Mouse (Mus musculus) spleen, adult 18-20 months (tissue): ENCODE measurements around the gene Zmynd8.

ENCODE experiments used
- DNase-seq, 2 experiments: peaks; one replicate each; pipeline ENCODE4 v3.0.0; 2022; ENCODE audit warnings: mixed read lengths in 2 of 2

Zmynd8 gene

GRCm38 (mm10) chr2:165896171-165896570 is 2.6 kb downstream of the Zmynd8 start:
- DNase-seq, result no peak

- DNase-seq, result no peak
These were observed 3.1 kb downstream of the Zmynd8 start for GRCm38 (mm10) chr2:165895687-165896086.

- DNase-seq, result no peak
These were observed 4.3 kb downstream of the Zmynd8 start for GRCm38 (mm10) chr2:165894533-165894932.

- no peak for DNase-seq
These were observed 5.6 kb downstream of the Zmynd8 start for GRCm38 (mm10) chr2:165893232-165893631.

- no peak for DNase-seq
These were observed 6.2 kb downstream of the Zmynd8 start for GRCm38 (mm10) chr2:165892626-165893025.

- DNase-seq, result peak in 1 of 2 experiments; percentile 40
These were observed 8.4 kb downstream of the Zmynd8 start for GRCm38 (mm10) chr2:165890401-165890800.

GRCm38 (mm10) chr2:165889874-165890273 is 8.9 kb downstream of the Zmynd8 start:
- no peak for DNase-seq

GRCm38 (mm10) chr2:165889266-165889665 is 9.6 kb downstream of the Zmynd8 start:
- no peak for DNase-seq

GRCm38 (mm10) chr2:165888813-165889221 is 10.0 kb downstream of the Zmynd8 start:
- peak; percentile 40 to 57 for DNase-seq

GRCm38 (mm10) chr2:165888396-165888795 is 10.4 kb downstream of the Zmynd8 start:
- peak; percentile 48 to 54 for DNase-seq

GRCm38 (mm10) chr2:165886857-165887628 is 11.8 kb downstream of the Zmynd8 start:
- no peak for DNase-seq

- no peak for DNase-seq
These were observed 12.3 kb downstream of the Zmynd8 start for GRCm38 (mm10) chr2:165886482-165886856.

- DNase-seq, result no peak
These were observed 12.9 kb downstream of the Zmynd8 start for GRCm38 (mm10) chr2:165885951-165886320.

- DNase-seq, result peak; percentile 56 to 71
These were observed 13.4 kb downstream of the Zmynd8 start for GRCm38 (mm10) chr2:165885225-165885950.

- peak; percentile 96 to 98 for DNase-seq
These were observed 14.1 kb downstream of the Zmynd8 start for GRCm38 (mm10) chr2:165884577-165885224.

GRCm38 (mm10) chr2:165883846-165884576 is 14.8 kb downstream of the Zmynd8 start:
- peak; percentile 49 to 51 for DNase-seq

GRCm38 (mm10) chr2:165883006-165883405 is 15.8 kb downstream of the Zmynd8 start:
- no peak for DNase-seq

GRCm38 (mm10) chr2:165881585-165882431 is 17.0 kb downstream of the Zmynd8 start:
- DNase-seq, result no peak

GRCm38 (mm10) chr2:165881220-165881584 is 17.6 kb downstream of the Zmynd8 start:
- DNase-seq, result no peak

- DNase-seq, result no peak
These were observed 18.2 kb downstream of the Zmynd8 start for GRCm38 (mm10) chr2:165880501-165881182.

GRCm38 (mm10) chr2:165879403-165880178 is 19.2 kb downstream of the Zmynd8 start:
- DNase-seq, result no peak
